Mouse (Mus musculus) small intestine, adult 2 months (tissue): Measurements from ENCODE around the gene Bcas3.

Experiments
- CTCF ChIP-seq: fragments of 200-500 bp; IDR thresholded peaks from 2 replicates; pipeline ENCODE4 v1.5.1; 2012; ENCODE audit warnings: low read depth, mild to moderate bottlenecking, control low read depth, inconsistent platforms, low read length, moderate library complexity, mixed read lengths; ENCODE audit not compliant: insufficient replicate concordance, insufficient read length; ENCODE audit errors: extremely low read depth
- POLR2A ChIP-seq: fragments of 200-500 bp; IDR thresholded peaks from 2 replicates; pipeline ENCODE4 v1.6.1; 2012; ENCODE audit warnings: low read depth, mild to moderate bottlenecking, control low read depth, inconsistent platforms, low read length, moderate library complexity

DNA sequence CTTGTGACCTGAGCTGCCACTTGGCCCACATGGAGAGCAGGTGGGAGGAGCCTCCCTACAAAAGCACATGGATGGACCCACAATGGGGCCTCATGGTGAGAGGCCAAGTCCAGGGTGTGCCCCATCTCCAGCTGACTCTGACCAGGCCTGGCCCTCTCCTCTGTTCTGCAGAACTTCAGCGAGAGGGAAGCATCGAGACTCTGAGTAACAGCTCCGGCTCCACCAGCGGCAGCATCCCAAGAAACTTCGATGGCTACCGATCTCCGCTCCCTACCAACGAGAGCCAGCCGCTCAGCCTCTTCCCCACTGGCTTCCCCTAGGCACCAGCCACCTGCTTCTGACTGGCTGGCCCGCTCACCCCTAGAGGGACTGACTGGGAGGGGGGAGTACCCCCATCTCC lies 472.1 kb downstream of the Bcas3 start:
- TF ChIP-seq CTCF (no peak), POLR2A (no peak)
